Mouse (Mus musculus) hindbrain, embryonic 12.5 days (tissue): Measurements from ENCODE around the gene Unc50. TPM values are rescaled to one million over a fixed set of nuclear protein-coding genes. Genes with fewer than 3 reads are reported as not detected.
A peak's percentile ranks its signal among the peaks of the same experiment; 100 is the strongest.

ENCODE experiments used
- ATAC-seq: fragments of 200-750 bp; cut with Nextera tagmentation; 2 replicates; pipeline ENCODE4 v1.8.0; 2017; ENCODE audit warnings: moderate TSS enrichment; ENCODE audit not compliant: low FRiP score
- H3K27ac ChIP-seq: fragments of 300-500 bp; sonication (generic); 2 replicates; pipeline ENCODE4 v1.5.1; 2016; ENCODE audit warnings: mild to moderate bottlenecking
- H3K27me3 ChIP-seq: fragments of 300-500 bp; sonication (generic); 2 replicates; pipeline ENCODE4 v1.6.1; 2016; ENCODE audit warnings: mild to moderate bottlenecking
- H3K36me3 ChIP-seq: fragments of 300-500 bp; sonication (generic); 2 replicates; pipeline ENCODE4 v1.6.1; 2016; ENCODE audit warnings: mild to moderate bottlenecking
- H3K4me1 ChIP-seq: fragments of 300-500 bp; sonication (generic); 2 replicates; pipeline ENCODE4 v1.6.1; 2016
- H3K4me2 ChIP-seq: fragments of 300-500 bp; sonication (generic); replicated peaks from 2 replicates; pipeline ENCODE4 v1.6.1; 2016; ENCODE audit warnings: mild to moderate bottlenecking
- H3K4me3 ChIP-seq: fragments of 300-500 bp; sonication (generic); 2 replicates; pipeline ENCODE4 v1.5.1; 2016; ENCODE audit warnings: mild to moderate bottlenecking
- H3K9ac ChIP-seq: fragments of 300-500 bp; sonication (generic); 2 replicates; pipeline ENCODE4 v1.6.1; 2016; ENCODE audit warnings: mild to moderate bottlenecking, moderate library complexity
- H3K9me3 ChIP-seq: fragments of 300-500 bp; sonication (generic); replicated peaks from 2 replicates; pipeline ENCODE4 v1.6.1; 2016; ENCODE audit warnings: mild to moderate bottlenecking
- WGBS: fragments of 180-500 bp; shearing (Covaris S2); methylation state at CpG from one replicate; pipeline ENCODE4 v1.1.7; 2016; 5-methylcytosine and 5-hydroxymethylcytosine counted together
- polyA plus RNA-seq: library from polyadenylated mRNA; unstranded; fragments of >200 nt; fragmentation: Nextera tagmentation; extraction: Ambion mirVana; gene quantifications from 2 replicates; pipeline ENCODE4 v1.2.1, GENCODE M21; 2016

Unc50 gene
- 113 and 114 TPM in 2 replicates for polyA plus RNA-seq

DNA sequence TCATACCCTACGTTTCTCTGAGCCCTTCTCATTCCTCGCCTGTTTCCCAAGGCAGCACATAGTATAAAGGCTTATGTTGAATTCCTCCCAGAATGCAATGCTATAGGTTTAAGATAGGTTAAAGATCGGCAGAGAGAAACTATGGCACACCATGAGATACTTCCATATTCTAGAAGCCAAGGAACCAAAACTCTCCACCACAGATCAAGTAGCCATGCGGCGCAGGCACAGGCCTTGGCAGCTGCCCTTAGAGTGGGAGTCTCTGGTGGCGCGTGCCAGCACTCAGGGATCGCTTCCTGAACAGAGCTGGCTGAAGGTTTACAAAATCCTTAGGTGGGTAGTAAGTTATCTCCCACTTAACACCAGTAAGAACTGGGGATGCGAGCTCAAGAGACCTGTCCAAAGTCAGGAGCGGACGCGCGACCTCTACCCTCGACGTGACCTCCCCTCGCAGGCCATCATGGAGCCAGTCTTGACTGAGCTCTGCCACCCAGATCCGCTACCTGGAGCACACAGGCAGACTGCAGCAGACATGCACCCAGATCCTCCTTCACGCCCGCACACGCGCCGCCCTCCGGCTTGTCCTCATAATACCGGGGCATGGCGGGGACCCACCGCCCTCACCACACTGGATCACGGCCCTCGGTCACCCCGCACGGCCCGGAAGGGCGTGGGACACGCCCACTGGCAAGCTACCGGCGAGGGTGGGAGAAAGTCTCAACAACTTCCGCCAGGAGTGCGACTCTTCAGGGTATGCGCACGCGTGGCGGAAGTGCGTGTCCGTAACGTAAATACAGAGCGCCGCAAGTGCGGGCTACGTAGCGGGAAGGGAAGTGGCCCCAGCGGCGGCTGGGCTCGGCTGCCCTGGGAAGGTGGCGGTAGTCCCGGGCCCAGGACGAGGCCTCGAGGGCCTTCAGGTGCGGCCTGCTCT is at the start of gene Unc50, which contains the start of gene Coa5:
Gene Unc50 (plus strand): TSS at position 774 of the 931 bp plus-strand sequence.
Gene Coa5 (minus strand): TSS at position 738 of the 931 bp plus-strand sequence.
- peaks cover 42% of the 10 kb centered on the region for H3K36me3 ChIP-seq
- peak within 1 kb of the TSS; percentile 95 for H3K4me2 ChIP-seq
- peaks cover 22% of the 10 kb centered on the region for H3K4me1 ChIP-seq
- peak within 1 kb of the TSS; percentile 73 for H3K27ac ChIP-seq
- peak; percentile 99 for ATAC-seq
- H3K27me3 ChIP-seq = no peaks in the 10 kb centered on the region
- peak within 1 kb of the TSS; percentile 91 for H3K4me3 ChIP-seq
- peak within 1 kb of the TSS; percentile 84 for H3K9ac ChIP-seq
- WGBS = 4% methylated on average over 57 of the region's 57 CpGs
- no peaks in the 10 kb centered on the region for H3K9me3 ChIP-seq

DNA sequence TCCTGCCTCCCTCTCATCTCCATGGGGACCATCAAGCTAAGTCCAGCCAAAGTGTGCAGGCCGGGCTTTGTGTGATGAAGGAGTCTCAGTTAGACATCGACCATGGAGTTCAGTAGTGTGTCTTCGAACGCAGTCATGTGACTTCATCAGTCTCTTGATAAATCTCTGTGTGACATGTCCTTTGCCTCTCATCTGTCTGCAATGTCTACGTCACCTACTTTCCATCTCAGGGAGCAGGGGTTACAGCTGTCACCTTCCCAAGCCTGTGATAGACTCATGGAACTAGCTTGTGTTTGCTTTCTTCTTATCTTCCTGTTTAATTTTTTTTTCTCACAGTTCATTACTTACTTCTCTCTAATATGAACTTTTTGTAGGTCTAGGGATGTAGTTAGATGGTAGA is 49.0 kb upstream of the Unc50 start:
- 89% methylated on average over 5 of the region's 5 CpGs for WGBS
- no peaks in the 10 kb centered on the region for H3K4me1 ChIP-seq
- no peak for ATAC-seq

DNA sequence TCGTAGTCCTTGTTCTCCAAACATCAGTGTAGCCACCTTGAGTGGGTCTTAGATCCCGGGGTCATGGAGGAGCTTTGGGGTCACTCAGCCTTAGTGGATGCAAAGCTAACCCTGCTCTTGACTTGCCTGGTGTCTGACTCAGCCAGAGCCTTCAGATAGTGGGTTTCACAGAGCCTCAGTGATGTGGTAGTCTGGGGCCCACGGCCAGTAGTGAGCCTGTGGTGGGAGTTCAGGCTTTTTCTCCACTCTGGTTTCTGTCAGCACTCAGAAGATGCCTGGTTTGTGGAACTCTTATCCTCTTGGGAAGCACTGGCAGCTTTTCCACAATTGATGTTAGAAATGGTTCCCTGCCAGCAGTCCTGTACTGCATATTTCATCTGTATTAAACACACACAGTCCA is 45.6 kb upstream of the Unc50 start:
- no peaks in the 10 kb centered on the region for H3K4me1 ChIP-seq
- no peak overlapping the region for H3K4me3 ChIP-seq
- no peak overlapping the region for H3K9ac ChIP-seq
- 90% methylated on average over 3 of the region's 3 CpGs for WGBS
- no peaks in the 10 kb centered on the region for H3K27me3 ChIP-seq
- H3K27ac ChIP-seq = no peak overlapping the region
- peaks cover 30% of the 10 kb centered on the region for H3K36me3 ChIP-seq
- H3K4me2 ChIP-seq = no peak overlapping the region
- no peak for ATAC-seq
- no peaks in the 10 kb centered on the region for H3K9me3 ChIP-seq

More for the DNA sequence above, 49.0 kb upstream of the Unc50 start:
- H3K4me3 ChIP-seq = no peak overlapping the region
- no peaks in the 10 kb centered on the region for H3K27me3 ChIP-seq
- no peak overlapping the region for H3K27ac ChIP-seq
- peaks cover 21% of the 10 kb centered on the region for H3K36me3 ChIP-seq
- H3K4me2 ChIP-seq = no peak overlapping the region
- no peaks in the 10 kb centered on the region for H3K9me3 ChIP-seq
- H3K9ac ChIP-seq = no peak overlapping the region

DNA sequence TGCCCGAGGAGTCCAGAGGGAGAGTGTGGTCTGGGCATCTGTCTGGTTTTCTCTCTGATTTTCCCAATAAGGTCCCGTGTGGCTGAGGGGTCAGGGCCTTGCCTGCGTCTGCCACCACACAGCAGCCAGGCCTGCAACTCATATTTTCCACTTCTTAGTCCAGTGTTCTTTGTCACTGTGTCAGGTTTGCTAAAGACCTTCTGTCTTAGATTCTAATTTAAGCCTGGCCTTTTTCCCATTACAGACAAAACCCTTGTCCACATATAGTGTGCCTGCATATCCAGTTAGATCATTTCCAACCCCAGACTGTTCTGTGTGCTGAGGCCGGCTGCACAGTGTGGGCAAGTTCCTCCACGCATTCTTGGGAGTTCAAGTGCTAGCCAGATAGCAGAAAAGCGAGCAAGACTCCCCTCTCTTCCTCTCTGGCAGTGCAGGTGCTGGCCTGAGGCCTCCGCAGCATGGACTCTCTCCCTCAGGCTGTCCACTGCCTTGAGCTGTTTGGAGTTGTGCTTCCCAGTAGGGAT is 43.4 kb upstream of the Unc50 start:
- no peak overlapping the region for H3K9ac ChIP-seq
- ATAC-seq = no peak
- no peaks in the 10 kb centered on the region for H3K4me1 ChIP-seq
- 76% methylated on average over 7 of the region's 7 CpGs for WGBS
- H3K36me3 ChIP-seq = peaks cover 30% of the 10 kb centered on the region
- no peaks in the 10 kb centered on the region for H3K9me3 ChIP-seq
- no peak overlapping the region for H3K27ac ChIP-seq
- H3K4me2 ChIP-seq = no peak overlapping the region
- H3K27me3 ChIP-seq = no peaks in the 10 kb centered on the region
- H3K4me3 ChIP-seq = no peak overlapping the region

DNA sequence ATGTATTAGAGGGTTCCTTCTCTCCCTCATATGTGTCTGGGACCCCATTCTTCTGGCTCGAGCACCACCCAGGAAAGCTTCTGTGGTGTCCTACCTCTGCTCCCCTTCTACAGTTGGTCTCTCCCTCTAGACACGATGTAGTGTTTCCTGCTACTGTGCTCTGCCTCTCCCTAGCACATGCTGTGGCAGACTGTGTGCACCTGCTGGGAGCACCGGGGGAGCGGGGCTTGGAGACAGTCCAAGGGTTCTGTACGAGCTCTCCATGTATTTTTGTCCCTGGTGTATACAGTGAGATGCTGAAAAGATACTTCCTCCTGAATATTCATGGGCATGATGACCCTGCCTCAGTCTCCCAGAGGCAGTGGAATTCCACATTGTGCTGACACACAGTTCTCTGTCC is 36.8 kb upstream of the Unc50 start:
- no peaks in the 10 kb centered on the region for H3K27me3 ChIP-seq
- peaks cover 50% of the 10 kb centered on the region for H3K36me3 ChIP-seq
- WGBS = 78% methylated on average over 5 of the region's 5 CpGs
- H3K9ac ChIP-seq = no peak overlapping the region
- no peaks in the 10 kb centered on the region for H3K4me1 ChIP-seq
- H3K4me2 ChIP-seq = no peak overlapping the region
- no peak overlapping the region for H3K27ac ChIP-seq
- no peak overlapping the region for H3K4me3 ChIP-seq
- no peak for ATAC-seq
- H3K9me3 ChIP-seq = no peaks in the 10 kb centered on the region

DNA sequence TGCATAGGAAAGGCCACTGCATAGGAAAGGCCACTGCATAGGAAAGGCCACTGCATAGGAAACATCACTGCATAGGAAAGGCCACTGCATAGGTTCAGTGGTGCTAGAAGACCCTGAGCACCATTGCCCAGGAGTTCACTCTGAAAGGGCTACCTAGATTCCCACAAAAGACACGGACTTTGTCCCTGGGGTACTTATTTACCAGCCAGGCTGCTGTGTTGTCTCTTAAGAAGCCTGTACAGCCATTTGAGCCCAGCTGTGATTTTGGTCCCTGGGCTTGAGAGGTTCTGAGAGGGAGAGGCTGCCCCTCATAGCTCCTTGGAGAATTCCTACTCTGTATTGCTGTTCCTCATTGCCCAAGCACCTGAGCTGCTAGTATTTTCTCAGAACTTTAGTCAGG is 33.5 kb upstream of the Unc50 start:
- peaks cover 5% of the 10 kb centered on the region; the same call in 1 of the 2 replicates for H3K4me1 ChIP-seq
- ATAC-seq = no peak
- no peaks in the 10 kb centered on the region for H3K9me3 ChIP-seq
- H3K27me3 ChIP-seq = no peaks in the 10 kb centered on the region
- no peak overlapping the region for H3K27ac ChIP-seq
- 73% methylated on average over 1 of the region's 1 CpGs for WGBS
- no peak overlapping the region for H3K4me2 ChIP-seq
- H3K36me3 ChIP-seq = peaks cover 40% of the 10 kb centered on the region
- H3K9ac ChIP-seq = no peak overlapping the region
- no peak overlapping the region for H3K4me3 ChIP-seq

DNA sequence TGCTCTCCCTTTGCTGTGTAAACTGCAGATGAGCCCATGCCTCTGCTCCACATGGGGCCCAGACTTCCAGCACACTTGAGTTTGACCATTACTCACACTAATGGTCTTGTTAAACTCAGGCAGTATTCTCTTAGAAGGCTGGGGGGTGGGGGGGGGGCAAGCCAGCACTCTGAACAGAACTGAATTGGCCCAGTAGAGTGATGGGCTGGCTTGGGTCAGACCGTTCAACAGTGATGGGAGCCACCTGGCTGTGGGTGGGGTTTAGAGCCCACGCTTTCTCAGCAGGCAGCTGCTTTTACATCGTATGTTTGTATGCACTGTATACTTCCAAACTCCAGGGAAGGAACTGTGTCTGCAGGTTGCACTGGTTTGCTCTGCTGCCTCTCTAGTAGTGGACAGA is 31.0 kb upstream of the Unc50 start:
- Histone ChIP-seq H3K27ac (no peak overlapping the region), H3K27me3 (no peaks in the 10 kb centered on the region), H3K4me1 (peaks cover 5% of the 10 kb centered on the region; the same call in 1 of the 2 replicates), H3K9me3 (no peaks in the 10 kb centered on the region), H3K4me2 (no peak overlapping the region), H3K4me3 (no peak overlapping the region), H3K9ac (no peak overlapping the region), H3K36me3 (peaks cover 30% of the 10 kb centered on the region)
- 51% methylated on average over 3 of the region's 3 CpGs for WGBS
- ATAC-seq = no peak

DNA sequence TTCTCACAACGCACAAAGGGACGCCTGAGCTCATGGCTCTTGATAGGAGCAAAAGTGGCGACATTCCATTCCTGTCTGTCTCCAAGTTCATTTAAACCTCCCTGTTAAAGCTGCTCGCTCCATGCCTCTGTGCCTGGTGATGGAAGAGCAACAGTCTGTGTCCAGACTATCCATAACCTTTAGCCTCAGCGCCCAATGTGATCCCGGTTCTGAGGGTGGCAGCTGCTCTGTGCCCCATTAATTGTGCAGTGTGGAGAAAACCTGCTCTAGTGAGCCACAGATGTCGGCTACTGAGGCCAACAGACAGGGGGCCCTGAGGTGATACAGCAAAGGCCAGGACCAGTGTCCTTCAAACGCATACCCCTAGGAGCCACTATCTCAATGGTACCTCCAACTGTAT is 30.2 kb upstream of the Unc50 start:
- Histone ChIP-seq H3K4me2 (no peak overlapping the region), H3K27me3 (no peaks in the 10 kb centered on the region), H3K9ac (no peak overlapping the region), H3K36me3 (peaks cover 30% of the 10 kb centered on the region), H3K4me1 (peaks cover 5% of the 10 kb centered on the region; the same call in 1 of the 2 replicates), H3K27ac (no peak overlapping the region), H3K4me3 (no peak overlapping the region), H3K9me3 (no peaks in the 10 kb centered on the region)
- 73% methylated on average over 8 of the region's 8 CpGs for WGBS
- ATAC-seq = no peak

DNA sequence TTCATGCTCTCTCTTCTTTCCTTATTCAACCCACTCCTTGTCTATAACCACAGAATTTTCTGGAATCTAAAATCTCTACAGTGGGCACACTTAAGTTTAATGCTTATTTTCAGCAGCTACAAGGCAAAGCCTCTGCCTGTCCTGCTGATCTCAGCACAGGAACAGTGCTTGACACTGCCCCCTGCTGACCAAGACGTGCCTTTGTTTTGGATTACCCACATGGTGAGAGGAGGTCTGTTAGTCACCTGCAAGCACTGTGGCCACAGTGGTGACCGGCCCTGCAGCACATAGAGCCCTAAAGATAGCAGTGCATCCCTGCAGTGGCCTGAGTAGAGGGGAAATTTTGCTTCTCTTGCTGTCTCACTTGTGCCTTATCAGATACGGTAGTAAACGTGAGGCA is 28.3 kb upstream of the Unc50 start:
- no peak overlapping the region for H3K9ac ChIP-seq
- H3K4me2 ChIP-seq = no peak overlapping the region
- H3K36me3 ChIP-seq = peaks cover 20% of the 10 kb centered on the region; the same call in 1 of the 2 replicates
- no peak overlapping the region for H3K27ac ChIP-seq
- no peak overlapping the region for H3K4me3 ChIP-seq
- peaks cover 5% of the 10 kb centered on the region; the same call in 1 of the 2 replicates for H3K4me1 ChIP-seq
- H3K27me3 ChIP-seq = no peaks in the 10 kb centered on the region
- ATAC-seq = no peak
- 65% methylated on average over 4 of the region's 4 CpGs for WGBS
- H3K9me3 ChIP-seq = no peaks in the 10 kb centered on the region

DNA sequence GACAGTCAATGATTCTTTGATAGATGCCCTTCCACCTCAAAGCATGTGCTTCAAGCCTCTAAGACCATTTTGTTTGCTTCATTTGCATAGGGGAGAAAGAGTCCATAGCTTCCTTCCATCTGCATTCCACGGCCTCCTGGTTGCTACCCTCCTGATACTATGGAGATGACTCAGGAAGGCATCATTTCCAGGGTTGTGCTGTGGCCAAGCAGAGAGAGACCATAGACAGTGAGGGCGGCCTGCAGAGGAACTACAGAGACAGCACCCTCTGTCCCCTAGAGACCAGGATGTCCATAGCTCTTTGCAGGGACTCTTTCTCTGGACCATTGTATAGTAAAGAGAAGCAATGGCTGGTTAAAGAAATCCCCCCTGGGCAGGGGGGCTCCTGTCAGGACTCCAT is 24.8 kb upstream of the Unc50 start:
- Histone ChIP-seq H3K4me3 (no peak overlapping the region), H3K27me3 (no peaks in the 10 kb centered on the region), H3K27ac (no peak overlapping the region), H3K9ac (no peak overlapping the region), H3K9me3 (no peaks in the 10 kb centered on the region), H3K36me3 (0 out of 2 replicates have a peak, but pooled peaks cover 10% of the 10 kb centered on the region), H3K4me1 (no peaks in the 10 kb centered on the region), H3K4me2 (no peak overlapping the region)
- 0 out of 2 replicates have a peak, but pooled peaks have one; percentile 38 for ATAC-seq
- WGBS = 63% methylated on average over 2 of the region's 2 CpGs

DNA sequence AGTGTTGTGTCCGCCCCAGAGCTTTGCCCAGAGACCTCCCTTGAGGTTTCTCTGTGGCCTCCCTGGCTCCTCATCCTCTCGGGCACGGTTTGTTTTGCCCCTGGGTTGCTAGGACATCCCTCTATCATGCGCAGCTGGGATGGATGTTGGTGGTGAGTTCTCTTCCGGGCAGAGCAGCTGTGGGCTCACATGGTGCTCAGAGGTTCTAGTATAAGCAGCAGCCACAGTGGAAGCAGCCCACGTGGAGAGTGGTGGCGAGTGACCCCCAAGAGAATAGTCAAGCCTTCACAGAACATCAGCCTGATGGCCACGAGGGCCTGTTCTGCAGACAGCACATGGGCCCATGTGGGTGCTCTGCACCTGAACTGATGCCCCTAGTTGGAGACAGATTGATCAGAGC is 22.7 kb upstream of the Unc50 start:
- H3K27ac ChIP-seq = no peak overlapping the region
- H3K4me2 ChIP-seq = no peak overlapping the region
- H3K4me1 ChIP-seq = no peaks in the 10 kb centered on the region
- ATAC-seq = no peak
- H3K36me3 ChIP-seq = 0 out of 2 replicates have a peak, but pooled peaks cover 10% of the 10 kb centered on the region
- H3K4me3 ChIP-seq = no peak overlapping the region
- WGBS = 81% methylated on average over 8 of the region's 8 CpGs
- H3K9me3 ChIP-seq = no peaks in the 10 kb centered on the region
- H3K27me3 ChIP-seq = no peaks in the 10 kb centered on the region
- no peak overlapping the region for H3K9ac ChIP-seq

DNA sequence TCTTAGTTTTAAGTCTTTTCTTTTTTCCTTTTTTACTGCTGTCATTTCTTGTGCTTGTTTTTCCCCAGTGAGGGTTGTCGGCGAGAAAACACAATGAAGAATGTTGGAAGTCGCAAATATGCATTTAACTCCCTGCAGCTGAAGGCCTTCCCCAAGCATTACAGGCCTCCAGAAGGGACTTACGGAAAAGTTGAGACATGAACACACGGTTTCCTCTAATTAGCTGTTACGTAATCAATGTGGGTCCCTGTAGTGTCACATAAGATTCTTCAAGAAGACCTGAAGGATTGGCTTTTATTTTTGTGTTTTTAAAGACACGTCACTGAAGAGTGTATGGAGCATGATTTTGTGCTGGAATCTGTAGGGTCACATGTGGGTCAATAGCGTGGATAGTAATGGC is 21.9 kb upstream of the Unc50 start:
- H3K9me3 ChIP-seq = no peaks in the 10 kb centered on the region
- H3K27me3 ChIP-seq = no peaks in the 10 kb centered on the region
- ATAC-seq = no peak
- H3K4me1 ChIP-seq = no peaks in the 10 kb centered on the region
- H3K4me2 ChIP-seq = no peak overlapping the region
- no peak overlapping the region for H3K9ac ChIP-seq
- no peak overlapping the region for H3K27ac ChIP-seq
- 91% methylated on average over 8 of the region's 8 CpGs for WGBS
- no peak overlapping the region for H3K4me3 ChIP-seq
- H3K36me3 ChIP-seq = 0 out of 2 replicates have a peak, but pooled peaks cover 10% of the 10 kb centered on the region
